Mouse (Mus musculus): ENCODE data around the gene Mrps9. TPM values are rescaled to one million over a fixed set of nuclear protein-coding genes. Genes with fewer than 3 reads are reported as not detected.

Mrps9 gene
- polyA plus RNA-seq, 2 experiments = 47.1 to 53.0 TPM

DNA sequence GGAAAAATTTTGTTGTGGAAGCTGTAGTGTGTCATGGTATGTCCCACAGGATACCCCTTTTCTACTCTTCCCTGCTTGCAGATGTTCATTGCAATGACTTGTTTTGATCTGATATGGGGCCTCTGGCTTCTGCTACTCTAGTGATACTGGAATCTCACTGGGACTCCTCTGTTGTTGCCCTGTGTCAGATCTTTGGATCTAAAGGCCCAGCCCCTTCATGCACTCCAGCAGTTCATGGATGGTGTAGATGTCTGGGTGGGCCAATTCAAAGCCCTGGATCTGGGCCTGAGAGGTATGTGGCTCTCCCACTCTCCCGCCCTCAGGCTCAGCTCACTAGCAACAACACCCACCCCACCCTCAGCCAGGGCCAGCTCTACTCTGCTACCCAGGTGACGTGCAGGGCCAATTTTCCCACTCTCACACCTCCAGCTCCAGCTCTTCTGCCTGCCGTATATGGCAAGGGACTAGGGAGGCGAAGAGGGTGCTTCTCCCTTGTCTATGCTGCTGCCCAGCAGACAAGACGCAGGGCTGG is 13.8 kb downstream of the Mrps9 start:
- no peak overlapping the region for H3K9ac ChIP-seq (ENCODE audit: low read depth, low read length, severe bottlenecking)
- peaks cover 25% of the 10 kb centered on the region for H3K36me3 ChIP-seq (ENCODE audit: control insufficient read depth, insufficient read depth, low read length)
- H3K4me1 ChIP-seq (ENCODE audit: control insufficient read depth, insufficient read depth, low read length) = 0 out of 2 replicates have a peak, but pooled peaks cover 2% of the 10 kb centered on the region
- no peak overlapping the region for H3K27ac ChIP-seq (replicated peaks; ENCODE audit: low read depth, low read length)
- no peak overlapping the region for H3K4me3 ChIP-seq (replicated peaks; ENCODE audit: low read length)
- H3K27me3 ChIP-seq (ENCODE audit: control insufficient read depth, insufficient read depth, low read length) = no peaks in the 10 kb centered on the region
- H3K4me2 ChIP-seq (replicated peaks; ENCODE audit: low read depth, low read length, severe bottlenecking) = no peak overlapping the region
- TF ChIP-seq POLR2A (IDR thresholded peaks at IDR 0.05; ENCODE audit: borderline replicate concordance, extremely low read depth, insufficient read depth, insufficient read length) = no peak
- WGBS = 96% methylated on average over 5 of the region's 5 CpGs
- H3K9me3 ChIP-seq (ENCODE audit: control insufficient read depth, low read length) = no peaks in the 10 kb centered on the region
- ATAC-seq (ENCODE audit: low FRiP score, low read depth) (no peak), DNase-seq (ENCODE audit: low spot score) (no peak)

GRCm38 (mm10) chr1:42865336-42865939 is 14.4 kb downstream of the Mrps9 start:
- no peak overlapping the region for H3K4me3 ChIP-seq (replicated peaks; ENCODE audit: low read length)
- no peak overlapping the region for H3K4me2 ChIP-seq (replicated peaks; ENCODE audit: low read depth, low read length, severe bottlenecking)
- WGBS = 87% methylated on average over 4 of the region's 4 CpGs
- no peak for TF ChIP-seq POLR2A (IDR thresholded peaks at IDR 0.05; ENCODE audit: borderline replicate concordance, extremely low read depth, insufficient read depth, insufficient read length)
- H3K9ac ChIP-seq (ENCODE audit: low read depth, low read length, severe bottlenecking) = no peak overlapping the region
- H3K9me3 ChIP-seq (ENCODE audit: control insufficient read depth, low read length) = no peaks in the 10 kb centered on the region
- no peaks in the 10 kb centered on the region for H3K4me1 ChIP-seq (ENCODE audit: control insufficient read depth, insufficient read depth, low read length)
- H3K27ac ChIP-seq (replicated peaks; ENCODE audit: low read depth, low read length) = no peak overlapping the region
- H3K27me3 ChIP-seq (ENCODE audit: control insufficient read depth, insufficient read depth, low read length) = no peaks in the 10 kb centered on the region
- ATAC-seq (ENCODE audit: low FRiP score, low read depth) (no peak; the same call in 1 of the 2 replicates), DNase-seq (ENCODE audit: low spot score) (no peak)
- peaks cover 25% of the 10 kb centered on the region for H3K36me3 ChIP-seq (ENCODE audit: control insufficient read depth, insufficient read depth, low read length)

DNA sequence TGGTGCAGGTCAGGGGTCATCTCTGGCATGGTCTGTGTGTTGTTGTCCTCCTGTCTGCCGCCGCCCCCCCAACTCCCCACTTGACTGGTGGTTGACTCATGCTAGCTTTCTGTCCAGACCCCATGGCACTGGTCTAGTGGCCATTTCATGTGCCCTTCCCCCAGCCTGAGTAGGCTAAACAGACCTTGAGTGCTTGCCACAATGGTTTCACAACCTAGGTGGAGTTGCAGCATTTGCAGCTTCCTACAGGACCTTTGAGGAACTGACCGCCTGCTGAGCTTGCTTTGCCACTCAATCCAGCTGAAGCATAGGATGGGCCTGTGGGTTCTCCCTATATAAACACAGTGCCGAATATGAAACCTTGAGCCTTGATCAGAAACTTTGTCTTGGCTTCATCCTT is 15.0 kb downstream of the Mrps9 start:
- Histone ChIP-seq H3K9ac (ENCODE audit: low read depth, low read length, severe bottlenecking) (no peak overlapping the region), H3K9me3 (ENCODE audit: control insufficient read depth, low read length) (no peaks in the 10 kb centered on the region), H3K27me3 (ENCODE audit: control insufficient read depth, insufficient read depth, low read length) (no peaks in the 10 kb centered on the region), H3K4me2 (replicated peaks; ENCODE audit: low read depth, low read length, severe bottlenecking) (no peak overlapping the region), H3K27ac (replicated peaks; ENCODE audit: low read depth, low read length) (no peak overlapping the region), H3K4me1 (ENCODE audit: control insufficient read depth, insufficient read depth, low read length) (no peaks in the 10 kb centered on the region), H3K36me3 (ENCODE audit: control insufficient read depth, insufficient read depth, low read length) (peaks cover 25% of the 10 kb centered on the region), H3K4me3 (replicated peaks; ENCODE audit: low read length) (no peak overlapping the region)
- WGBS = 90% methylated on average over 4 of the region's 4 CpGs
- DNase-seq (ENCODE audit: low spot score) = no peak
- TF ChIP-seq POLR2A (IDR thresholded peaks at IDR 0.05; ENCODE audit: borderline replicate concordance, extremely low read depth, insufficient read depth, insufficient read length) = no peak
- ATAC-seq (ENCODE audit: low FRiP score, low read depth) = no peak

GRCm38 (mm10) chr1:42867188-42867587 is 16.2 kb downstream of the Mrps9 start:
- 97% methylated on average over 3 of the region's 3 CpGs for WGBS

DNA sequence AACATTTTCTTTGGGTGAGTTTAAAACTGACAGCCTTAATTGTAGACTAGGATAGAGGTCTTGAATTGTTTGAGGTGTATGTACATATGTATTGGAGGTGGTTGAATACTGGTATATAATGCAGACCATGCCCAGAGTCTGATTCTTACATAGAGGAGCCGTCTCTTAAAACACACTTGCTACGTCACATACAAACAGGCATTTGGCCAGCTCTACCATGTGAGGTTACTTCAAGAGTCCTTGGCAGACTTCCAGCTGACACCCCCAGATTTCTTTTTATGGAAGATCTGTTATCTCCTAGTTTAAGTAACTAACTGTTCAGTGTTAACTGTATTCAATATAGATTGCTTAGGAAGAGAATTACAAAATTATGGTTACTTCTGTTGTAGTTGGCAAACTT is 23.1 kb downstream of the Mrps9 start:
- no peak for TF ChIP-seq POLR2A (IDR thresholded peaks at IDR 0.05; ENCODE audit: borderline replicate concordance, extremely low read depth, insufficient read depth, insufficient read length)
- WGBS = 74% methylated on average over 2 of the region's 2 CpGs
- H3K4me2 ChIP-seq (replicated peaks; ENCODE audit: low read depth, low read length, severe bottlenecking) = no peak overlapping the region
- no peak for ATAC-seq (ENCODE audit: low FRiP score, low read depth)
- no peaks in the 10 kb centered on the region for H3K4me1 ChIP-seq (ENCODE audit: control insufficient read depth, insufficient read depth, low read length)
- H3K27me3 ChIP-seq (ENCODE audit: control insufficient read depth, insufficient read depth, low read length) = no peaks in the 10 kb centered on the region
- no peak overlapping the region for H3K4me3 ChIP-seq (replicated peaks; ENCODE audit: low read length)
- no peaks in the 10 kb centered on the region for H3K9me3 ChIP-seq (ENCODE audit: control insufficient read depth, low read length)
- no peaks in the 10 kb centered on the region for H3K36me3 ChIP-seq (ENCODE audit: control insufficient read depth, insufficient read depth, low read length)
- DNase-seq (ENCODE audit: low spot score) = no peak
- no peak overlapping the region for H3K27ac ChIP-seq (replicated peaks; ENCODE audit: low read depth, low read length)
- H3K9ac ChIP-seq (ENCODE audit: low read depth, low read length, severe bottlenecking) = no peak overlapping the region

More at GRCm38 (mm10) chr1:42867188-42867587, 16.2 kb downstream of the Mrps9 start:
- H3K36me3 ChIP-seq (ENCODE audit: control insufficient read depth, insufficient read depth, low read length) = peaks cover 25% of the 10 kb centered on the region
- H3K27ac ChIP-seq (replicated peaks; ENCODE audit: low read depth, low read length) = no peak overlapping the region
- DNase-seq (ENCODE audit: low spot score) = no peak
- no peak overlapping the region for H3K9ac ChIP-seq (ENCODE audit: low read depth, low read length, severe bottlenecking)
- no peaks in the 10 kb centered on the region for H3K27me3 ChIP-seq (ENCODE audit: control insufficient read depth, insufficient read depth, low read length)
- no peaks in the 10 kb centered on the region for H3K4me1 ChIP-seq (ENCODE audit: control insufficient read depth, insufficient read depth, low read length)
- no peaks in the 10 kb centered on the region for H3K9me3 ChIP-seq (ENCODE audit: control insufficient read depth, low read length)
- no peak for ATAC-seq (ENCODE audit: low FRiP score, low read depth)
- TF ChIP-seq POLR2A (IDR thresholded peaks at IDR 0.05; ENCODE audit: borderline replicate concordance, extremely low read depth, insufficient read depth, insufficient read length) = no peak
- H3K4me3 ChIP-seq (replicated peaks; ENCODE audit: low read length) = no peak overlapping the region
- H3K4me2 ChIP-seq (replicated peaks; ENCODE audit: low read depth, low read length, severe bottlenecking) = no peak overlapping the region
